Mouse (Mus musculus) hindbrain, embryonic 16.5 days (tissue): ENCODE results near the gene Adat2. TPM values are rescaled to one million over a fixed set of nuclear protein-coding genes. Genes with fewer than 3 reads are reported as not detected.

Source experiments
- ATAC-seq: fragments of 200-750 bp; cut with Nextera tagmentation; 2 replicates; pipeline ENCODE4 v1.8.0; 2017; ENCODE audit warnings: moderate TSS enrichment, moderate library complexity
- H3K27ac ChIP-seq: fragments of 300-500 bp; sonication (generic); 2 replicates; pipeline ENCODE4 v1.5.1; 2014; ENCODE audit warnings: low read depth, mild to moderate bottlenecking, control low read depth, low read length, moderate library complexity
- H3K27me3 ChIP-seq: fragments of 300-500 bp; sonication (generic); replicated peaks from 2 replicates; pipeline ENCODE4 v1.6.1; 2014; ENCODE audit warnings: low read length; ENCODE audit not compliant: control insufficient read depth, insufficient read depth
- H3K36me3 ChIP-seq: fragments of 300-500 bp; sonication (generic); 2 replicates; pipeline ENCODE4 v1.6.1; 2014; ENCODE audit warnings: mild to moderate bottlenecking, low read length, moderate library complexity, mixed read lengths; ENCODE audit not compliant: control insufficient read depth, insufficient read depth
- H3K4me1 ChIP-seq: fragments of 300-500 bp; sonication (generic); 2 replicates; pipeline ENCODE4 v1.6.1; 2014; ENCODE audit warnings: low read depth, low read length; ENCODE audit not compliant: control insufficient read depth, insufficient read depth
- H3K4me2 ChIP-seq: fragments of 300-500 bp; sonication (generic); 2 replicates; pipeline ENCODE4 v1.6.1; 2014; ENCODE audit warnings: mild to moderate bottlenecking, low read length, control low read depth, moderate library complexity
- H3K4me3 ChIP-seq: fragments of 300-500 bp; sonication (generic); 2 replicates; pipeline ENCODE4 v1.5.1; 2014; ENCODE audit warnings: mild to moderate bottlenecking, low read length, control low read depth, moderate library complexity
- H3K9ac ChIP-seq: fragments of 300-500 bp; sonication (generic); 2 replicates; pipeline ENCODE4 v1.6.1; 2014; ENCODE audit warnings: low read depth, mild to moderate bottlenecking, control low read depth, low read length, moderate library complexity
- H3K9me3 ChIP-seq: fragments of 300-500 bp; sonication (generic); 2 replicates; pipeline ENCODE4 v1.6.1; 2014; ENCODE audit warnings: mild to moderate bottlenecking, low read length, moderate library complexity; ENCODE audit not compliant: control insufficient read depth
- WGBS: fragments of 180-500 bp; shearing (Covaris S2); extraction: QIAGEN DNeasy Blood & Tissue Kit; methylation state at CpG from one replicate; pipeline ENCODE4 v1.1.7; 2014; 5-methylcytosine and 5-hydroxymethylcytosine counted together
- polyA plus RNA-seq: library from polyadenylated mRNA; unstranded; fragments of >200 nt; fragmentation: Nextera tagmentation; extraction: Ambion mirVana; gene quantifications from 2 replicates; pipeline ENCODE4 v1.2.1, GENCODE M21; 2015

Gene Adat2
- polyA plus RNA-seq, 1 experiment from 2014 or later: 1.8 TPM

DNA sequence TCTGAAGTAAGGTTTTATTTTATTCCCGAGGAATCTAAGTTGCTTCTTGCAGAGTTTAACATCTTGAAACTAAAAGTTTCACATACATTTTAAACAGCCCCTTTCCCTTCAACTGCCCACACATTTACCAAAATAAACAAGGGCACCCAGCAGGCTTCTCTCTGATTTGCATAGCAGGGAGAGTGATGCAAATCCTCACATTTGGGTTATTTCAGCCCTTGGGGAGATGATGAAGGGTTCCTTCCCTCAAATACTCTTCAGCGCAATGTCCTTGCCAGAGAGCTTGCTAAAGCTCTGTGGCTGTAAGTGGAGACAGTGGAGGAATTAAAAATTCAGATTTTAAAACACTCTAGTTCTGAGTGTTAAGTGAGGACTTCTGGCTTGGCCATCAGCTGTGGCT, 35.2 kb downstream of the Adat2 start:
- Histone ChIP-seq H3K4me2 (no peak overlapping the region), H3K36me3 (no peaks in the 10 kb centered on the region), H3K9ac (no peak overlapping the region), H3K9me3 (no peaks in the 10 kb centered on the region), H3K4me1 (no peaks in the 10 kb centered on the region), H3K4me3 (no peak overlapping the region), H3K27ac (no peak overlapping the region), H3K27me3 (no peaks in the 10 kb centered on the region)
- ATAC-seq: no peak
- WGBS: 81% methylated on average over 2 of the region's 2 CpGs

DNA sequence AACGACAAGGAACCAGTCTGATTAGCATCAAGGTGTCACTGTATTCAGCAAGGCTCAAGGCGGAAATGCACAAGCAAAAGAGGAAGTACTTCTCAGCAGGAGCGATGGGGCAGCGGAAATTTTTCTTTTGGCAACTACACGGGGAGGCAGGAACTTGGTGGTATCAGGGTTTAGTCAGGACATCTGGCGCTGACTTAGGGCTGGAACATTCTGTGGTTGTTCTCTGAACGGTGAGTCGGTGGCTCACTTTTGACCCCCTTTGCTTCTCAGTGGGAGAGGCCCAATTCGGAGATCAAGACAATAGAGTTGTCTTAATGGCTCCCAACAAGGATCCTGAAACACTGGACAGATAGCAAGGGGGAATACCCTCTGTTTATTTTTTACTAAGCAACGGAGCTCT, 39.5 kb downstream of the Adat2 start:
- H3K27me3 ChIP-seq: no peaks in the 10 kb centered on the region
- WGBS: 88% methylated on average over 10 of the region's 10 CpGs
- H3K9ac ChIP-seq: no peak overlapping the region
- H3K4me2 ChIP-seq: no peak overlapping the region
- H3K9me3 ChIP-seq: no peaks in the 10 kb centered on the region
- H3K4me1 ChIP-seq: no peaks in the 10 kb centered on the region
- ATAC-seq: no peak
- H3K4me3 ChIP-seq: no peak overlapping the region
- no peak overlapping the region for H3K27ac ChIP-seq
- H3K36me3 ChIP-seq: no peaks in the 10 kb centered on the region

DNA sequence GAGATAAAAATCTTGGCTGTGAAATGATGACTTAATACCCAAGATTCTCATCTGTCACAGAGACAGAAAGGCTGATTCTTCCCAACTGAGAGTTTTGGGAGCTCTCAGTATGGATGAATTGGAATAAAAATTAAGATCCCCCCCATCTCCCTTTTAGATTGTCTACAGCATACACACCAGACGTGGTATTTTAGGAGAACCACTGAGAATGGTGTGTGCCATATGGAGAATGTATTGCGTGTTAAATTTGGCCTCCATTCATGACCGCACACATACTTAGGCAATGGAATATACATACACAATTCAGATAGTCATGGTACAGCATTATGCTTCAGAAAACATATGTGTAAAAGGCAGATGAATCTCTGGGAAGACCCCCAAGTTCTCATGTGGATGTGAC, 40.8 kb downstream of the Adat2 start:
- Histone ChIP-seq H3K36me3 (no peaks in the 10 kb centered on the region), H3K27me3 (no peaks in the 10 kb centered on the region)

DNA sequence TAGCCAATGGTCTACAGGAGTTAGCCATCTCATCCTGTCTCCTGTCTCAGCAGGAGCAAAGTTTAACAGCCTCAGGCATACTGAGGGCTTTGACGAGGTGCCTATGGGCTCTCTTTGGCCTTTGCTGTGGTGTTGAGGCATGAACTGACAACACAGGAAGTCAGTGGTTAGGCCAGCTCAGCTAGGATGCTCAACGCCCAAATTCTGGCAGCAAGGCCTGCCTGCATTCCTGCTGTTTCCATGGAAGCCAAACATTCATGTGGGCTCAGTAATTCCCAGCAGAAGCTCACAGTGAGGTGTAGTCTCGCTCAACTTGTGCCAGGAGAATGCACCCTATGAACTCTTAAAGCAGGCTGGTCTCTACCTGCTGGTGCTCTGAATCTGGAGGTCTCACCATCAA, 43.4 kb downstream of the Adat2 start:
- H3K27ac ChIP-seq: no peak overlapping the region
- no peaks in the 10 kb centered on the region for H3K36me3 ChIP-seq
- no peaks in the 10 kb centered on the region for H3K9me3 ChIP-seq
- H3K9ac ChIP-seq: no peak overlapping the region
- H3K4me2 ChIP-seq: no peak overlapping the region
- 0 out of 2 replicates have a peak, but pooled peaks have one; percentile 27 for ATAC-seq
- 30% methylated on average over 3 of the region's 3 CpGs for WGBS
- no peaks in the 10 kb centered on the region for H3K4me1 ChIP-seq
- no peak overlapping the region for H3K4me3 ChIP-seq
- no peaks in the 10 kb centered on the region for H3K27me3 ChIP-seq

More for the DNA sequence above, 40.8 kb downstream of the Adat2 start:
- Histone ChIP-seq H3K4me2 (no peak overlapping the region), H3K27ac (no peak overlapping the region), H3K9me3 (no peaks in the 10 kb centered on the region), H3K9ac (no peak overlapping the region), H3K4me1 (no peaks in the 10 kb centered on the region), H3K4me3 (no peak overlapping the region)
- 86% methylated on average over 3 of the region's 3 CpGs for WGBS
- ATAC-seq: no peak

DNA sequence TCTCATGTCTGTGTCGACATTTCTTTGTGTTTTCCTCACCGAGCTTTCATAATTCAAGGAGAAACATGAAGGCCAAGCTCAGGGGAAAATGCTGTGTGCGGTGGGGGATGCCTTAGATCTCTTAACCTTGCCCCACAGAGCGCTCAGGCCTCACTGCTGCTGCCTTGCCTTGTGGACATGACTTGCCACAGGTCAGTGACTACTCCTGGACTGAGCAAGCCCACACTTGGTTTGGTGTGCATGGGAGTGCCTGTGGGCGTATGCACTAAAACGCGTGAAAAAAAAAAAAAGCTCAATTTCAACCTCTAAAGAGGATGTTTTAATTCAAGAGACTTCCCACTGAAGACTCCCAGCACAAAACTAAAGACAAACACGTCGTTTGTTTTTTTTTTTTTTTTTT, 44.2 kb downstream of the Adat2 start:
- WGBS: 75% methylated on average over 9 of the region's 9 CpGs
- ATAC-seq: no peak
- Histone ChIP-seq H3K4me1 (no peaks in the 10 kb centered on the region), H3K9me3 (no peaks in the 10 kb centered on the region), H3K36me3 (no peaks in the 10 kb centered on the region), H3K4me2 (no peak overlapping the region), H3K4me3 (no peak overlapping the region), H3K27ac (no peak overlapping the region), H3K9ac (no peak overlapping the region), H3K27me3 (no peaks in the 10 kb centered on the region)

DNA sequence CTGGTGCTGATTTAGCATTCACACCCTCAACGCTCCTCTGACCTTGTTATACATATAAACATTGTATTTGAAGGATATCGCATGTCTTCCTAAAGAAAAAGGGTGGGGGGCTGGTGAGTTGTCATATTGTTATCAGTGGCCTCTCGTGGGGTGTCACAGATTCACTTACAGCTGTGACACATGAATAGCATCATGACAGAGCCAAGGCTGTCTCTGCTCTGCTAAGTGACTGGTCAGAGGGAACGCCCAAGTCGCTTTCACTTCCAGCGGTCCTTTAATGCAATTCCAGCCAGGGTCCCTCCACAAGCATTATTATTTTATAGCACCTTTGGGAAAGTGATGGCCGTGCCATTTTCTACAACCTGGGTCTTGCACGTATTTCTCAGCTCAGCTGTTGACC, 44.8 kb downstream of the Adat2 start:
- WGBS: 70% methylated on average over 8 of the region's 8 CpGs
- no peak for ATAC-seq

DNA sequence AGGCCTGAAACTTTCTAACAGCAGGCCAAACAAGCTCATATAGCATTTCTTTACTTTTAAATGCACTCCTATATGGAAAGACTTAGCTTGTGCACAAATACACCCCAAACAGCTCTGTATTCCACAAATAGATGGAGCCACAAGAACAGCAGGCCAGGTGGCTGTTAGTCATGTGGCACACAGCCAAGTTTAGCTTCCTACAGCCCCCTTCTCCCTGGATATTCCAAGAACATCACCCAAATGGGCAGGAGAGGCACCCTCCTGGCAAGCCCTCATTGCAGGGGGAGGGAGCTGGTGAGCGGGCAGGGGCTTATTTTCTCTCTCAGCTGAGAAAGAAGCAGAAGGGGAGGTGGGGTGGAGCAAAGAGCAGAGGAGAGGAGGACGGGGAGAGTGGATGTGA, 48.2 kb downstream of the Adat2 start:
- ATAC-seq: no peak
- Histone ChIP-seq H3K9ac (no peak overlapping the region), H3K27ac (no peak overlapping the region), H3K4me2 (no peak overlapping the region), H3K4me1 (no peaks in the 10 kb centered on the region), H3K27me3 (no peaks in the 10 kb centered on the region), H3K4me3 (no peak overlapping the region), H3K36me3 (no peaks in the 10 kb centered on the region), H3K9me3 (no peaks in the 10 kb centered on the region)
- 62% methylated on average over 2 of the region's 2 CpGs for WGBS

More for the DNA sequence above, 44.8 kb downstream of the Adat2 start:
- H3K27ac ChIP-seq: no peak overlapping the region
- H3K9me3 ChIP-seq: no peaks in the 10 kb centered on the region
- no peaks in the 10 kb centered on the region for H3K27me3 ChIP-seq
- H3K36me3 ChIP-seq: no peaks in the 10 kb centered on the region
- H3K4me2 ChIP-seq: no peak overlapping the region
- no peak overlapping the region for H3K9ac ChIP-seq
- no peak overlapping the region for H3K4me3 ChIP-seq
- no peaks in the 10 kb centered on the region for H3K4me1 ChIP-seq

Other genes starting within 250 kb of the Adat2 start
- 6.7 and 9.0 TPM in 2 replicates for gene Phactr2, start 78.5 kb upstream of the Adat2 start, polyA plus RNA-seq
- 56.1 and 61.3 TPM in 2 replicates for gene Fuca2, start 53.4 kb upstream of the Adat2 start, polyA plus RNA-seq
- gene Pex3, start 248 bp downstream of the Adat2 start, polyA plus RNA-seq: 29.5 and 31.0 TPM in 2 replicates